7 mouse cellular contexts compared by ENCODE assay signal in genomic region chr5:34948861-34949760, GRCm38 (mm10). TPM values are rescaled to one million over a fixed set of nuclear protein-coding genes. Genes with fewer than 3 reads are reported as not detected.
DNase-seq lines count a peak whose midpoint lies in the region; ATAC-seq lines count a peak whose summit lies in the region.

Gene Rgs12 (plus strand): TSS chr5:34949445.

- H3K4me3 ChIP-seq in midbrain, embryonic 10.5 days: peak within 1 kb of the TSS; percentile 88

- ATAC-seq in activated CD4-positive, CD25-positive, alpha-beta regulatory T cell, adult 4 months: peak; percentile 73
- ATAC-seq in common myeloid progenitor, adult 5-6 weeks (replicated peaks; ENCODE audit: low read depth, poor library complexity, severe bottlenecking): peak; percentile 83

- DNase-seq in gastrocnemius, postnatal 10 days: peak; percentile 85
- DNase-seq in induced T-regulatory cell, adult 2 months (ENCODE audit: low read depth): peak; percentile 91
- peak; percentile 43 to 55 for DNase-seq in left cerebral cortex, postnatal 36 days (ENCODE audit: low spot score in 2 of 2)
- peak; percentile 94 for DNase-seq in midbrain, embryonic 10.5 days (ENCODE audit: low spot score)
- peak; percentile 66 for DNase-seq in right cerebral cortex, postnatal 4 days

- H3K27ac ChIP-seq in midbrain, embryonic 10.5 days (replicated peaks): peak within 1 kb of the TSS; percentile 99

- intact Hi-C loops in left cerebral cortex, postnatal 36 days (cut with DNase I): no loop called here

- peaks cover 12% of the 10 kb centered on the region; the same call in 1 of the 2 replicates for H3K9me3 ChIP-seq in midbrain, embryonic 10.5 days (replicated peaks)

- peaks cover 60% of the 10 kb centered on the region for H3K4me1 ChIP-seq in midbrain, embryonic 10.5 days

- H3K36me3 ChIP-seq in midbrain, embryonic 10.5 days: peaks cover 32% of the 10 kb centered on the region

- H3K27me3 ChIP-seq in midbrain, embryonic 10.5 days (ENCODE audit: low read depth, poor library complexity, severe bottlenecking): no peaks in the 10 kb centered on the region

- WGBS in midbrain, embryonic 10.5 days: under 1% methylated on average over 77 of the region's 84 CpGs

RNA-seq across cellular contexts. Expression of gene Rgs12, which starts in this region (rescaled TPM):
- polyA plus RNA-seq in activated CD4-positive, CD25-positive, alpha-beta regulatory T cell, adult 4 months (2017; shearing (Covaris generic)): 1 to 10 TPM; 4.8 to 7.8 TPM
- total RNA-seq in common myeloid progenitor, adult 5-6 weeks (2017): 20.7 and 24.2 TPM in 2 replicates
- 10 to 100 TPM; 13.7 to 16.6 TPM for total RNA-seq in gastrocnemius, postnatal 10 days (2021)
- total RNA-seq in left cerebral cortex, postnatal 36 days (2021): 10 to 100 TPM; 51.1 to 55.7 TPM
- 62.9 and 74.4 TPM in 2 replicates for polyA plus RNA-seq in midbrain, embryonic 10.5 days (2016; fragmentation: Nextera tagmentation; extraction: Ambion mirVana)

Comparison
In these comparisons a context has a peak if more than half of its experiments do, and no peak if none do; other contexts are left out.
1. Peak in every context shown above with its lines: DNase-seq, ATAC-seq, H3K4me3 ChIP-seq and H3K27ac ChIP-seq.